Mouse (Mus musculus): ENCODE measurements at regions not wholly inside any gene's neighbourhood (a gene's known extent, or its start where the extent isn't known, plus 50 kb on each side); places are given as distances from the start of the nearest gene placed in this dataset.

- TF ChIP-seq TCF12 (IDR thresholded peaks at IDR 0.05; ENCODE audit: insufficient read depth, poor library complexity, severe bottlenecking) (no peak), POLR2A (IDR thresholded peaks at IDR 0.05; ENCODE audit: insufficient read length, low read depth) (no peak), E2F4 (IDR thresholded peaks at IDR 0.05; ENCODE audit: insufficient read depth) (no peak), USF1 (IDR thresholded peaks at IDR 0.05; ENCODE audit: low read depth) (no peak), MYOG (IDR thresholded peaks at IDR 0.05; ENCODE audit: control insufficient read depth in 1 of 3, insufficient read depth in 1 of 3, insufficient read length in 2 of 3, low read depth in 2 of 3) (no peak), POLR2AphosphoS2 (IDR thresholded peaks at IDR 0.05; ENCODE audit: insufficient read length, low read depth) (no peak), MAX (IDR thresholded peaks at IDR 0.05; ENCODE audit: low read depth) (no peak), REST (IDR thresholded peaks at IDR 0.05; ENCODE audit: insufficient read depth, insufficient read length) (no peak), MYOD1 (IDR thresholded peaks at IDR 0.05; ENCODE audit: control insufficient read depth in 1 of 3, insufficient read length in 2 of 3, low read depth in 2 of 3) (no peak), TCF3 (IDR thresholded peaks at IDR 0.05; ENCODE audit: insufficient read length, low read depth) (no peak), CEBPB (IDR thresholded peaks at IDR 0.05; ENCODE audit: insufficient read depth, poor library complexity, severe bottlenecking) (no peak), SRF (IDR thresholded peaks at IDR 0.05; ENCODE audit: control insufficient read depth, insufficient read length, low read depth) (no peak)
Measured at GRCm38 (mm10) chr16:93015636-93016035, 189.7 kb upstream of the Runx1 start.
